Mouse (Mus musculus): Measurements from ENCODE around the gene Tspan2. TPM values are rescaled to one million over a fixed set of nuclear protein-coding genes. Genes with fewer than 3 reads are reported as not detected.

Gene Tspan2
- total RNA-seq, 2 experiments from 2014 or later: 5.0 to 6.4 TPM

- DNase-seq (ENCODE audit: low spot score): no peak
Observed at GRCm38 (mm10) chr3:102764850-102765249, 30.5 kb downstream of the Tspan2 start.

DNA sequence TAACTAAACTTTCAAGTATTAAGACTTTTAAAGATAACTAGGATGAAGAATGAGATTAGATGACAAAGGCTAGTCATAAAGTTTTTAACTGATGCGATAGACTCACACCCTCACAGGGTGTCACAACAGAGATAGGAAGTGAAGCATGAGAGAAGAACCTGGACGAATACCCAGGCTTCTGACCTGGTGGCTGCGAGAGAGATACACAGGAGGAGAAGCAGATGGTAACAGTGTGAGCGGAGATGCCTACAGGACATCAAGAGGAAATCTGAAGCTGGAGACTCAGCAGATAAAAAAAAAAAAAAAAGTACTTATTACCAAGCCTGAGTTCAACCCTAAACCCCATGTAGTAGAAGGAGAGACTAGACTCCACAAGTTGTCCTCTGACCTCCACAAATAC lies 38.7 kb downstream of the Tspan2 start:
- no peak for DNase-seq (ENCODE audit: low spot score)

DNA sequence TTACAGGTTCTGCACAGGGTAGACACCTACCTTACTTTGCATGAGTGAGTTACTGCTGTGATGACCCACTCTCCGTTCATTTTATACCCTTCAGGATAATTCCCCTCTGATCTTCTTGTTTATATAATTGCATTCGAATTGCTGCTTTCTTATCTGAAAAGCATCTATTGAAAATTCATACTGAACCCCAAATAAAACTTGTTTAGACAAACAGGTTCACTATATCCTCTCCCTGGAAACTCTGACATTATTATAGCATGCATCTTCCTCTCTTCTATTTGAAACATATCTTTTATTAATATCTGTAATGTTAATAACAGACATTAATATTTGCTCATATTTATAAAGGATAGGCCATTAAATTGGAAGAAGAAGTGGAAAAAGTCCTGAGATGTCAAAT lies 48.3 kb downstream of the Tspan2 start, which contains the start of gene Tshb:
TSS of gene Tshb (minus strand) at position 101 of the 400 bp plus-strand sequence.
- DNase-seq (ENCODE audit: low spot score): no peak

- no peak for DNase-seq (ENCODE audit: low spot score)
Observed at GRCm38 (mm10) chr3:102787369-102787768, 53.0 kb downstream of the Tspan2 start.

DNA sequence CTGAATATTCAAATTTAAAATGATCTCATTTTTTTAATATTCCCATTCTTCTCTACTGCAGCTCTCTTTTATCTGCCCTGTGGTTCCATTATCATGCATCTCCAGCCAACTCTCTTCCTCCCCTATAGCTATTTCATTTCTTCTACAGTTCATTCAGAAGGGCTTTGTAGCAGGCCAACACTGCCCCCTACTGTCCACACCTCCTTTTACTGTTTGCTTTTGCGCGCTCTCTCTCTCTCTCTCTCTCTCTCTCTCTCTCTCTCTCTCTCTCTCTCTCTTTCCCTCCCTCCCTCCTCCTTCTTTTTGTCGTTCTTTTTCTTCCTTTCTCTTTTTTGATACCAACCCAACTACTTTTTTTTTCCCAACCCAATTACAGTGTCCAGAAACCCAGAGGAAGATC lies 69.6 kb downstream of the Tspan2 start:
- DNase-seq (ENCODE audit: low spot score): peak; percentile 75

- DNase-seq (ENCODE audit: low spot score): no peak
Observed at GRCm38 (mm10) chr3:102842386-102842785, 108.1 kb downstream of the Tspan2 start.

GRCm38 (mm10) chr3:102848661-102849060 lies 114.3 kb downstream of the Tspan2 start:
- DNase-seq (ENCODE audit: low spot score): no peak

Other genes starting within 250 kb of the Tspan2 start
- not detected for gene Tshb, start 48.2 kb downstream of the Tspan2 start, total RNA-seq (2021)
- gene Sycp1, start 201.6 kb downstream of the Tspan2 start, total RNA-seq (2021): not detected
- not detected for gene Nr1h5, start 229.6 kb downstream of the Tspan2 start, total RNA-seq (2021)

Measured in gastrocnemius, adult 18-20 months (tissue).